Comparison of ENCODE assay signal across 11 mouse cellular contexts in genomic region chr7:133029496-133030047, GRCm38 (mm10).
"Had no signal": no experiment of that assay in that cellular context is flagged by ENCODE, and none has a peak within 500 bp of the region (broad histone marks: within the 10 kb centered on the region; RNA-seq: fewer than 3 reads in every experiment).

No protein-coding gene starts in this region.

- H3K36me3 ChIP-seq: limb, embryonic 13.5 days; midbrain, embryonic 13.5 days; neural tube, embryonic 15.5 days had no signal

- H3K9me3 ChIP-seq: limb, embryonic 13.5 days; midbrain, embryonic 13.5 days; neural tube, embryonic 15.5 days had no signal

- H3K27me3 ChIP-seq: limb, embryonic 13.5 days; midbrain, embryonic 13.5 days; neural tube, embryonic 15.5 days had no signal

- H3K9ac ChIP-seq: limb, embryonic 13.5 days; liver, embryonic 14.5 days; midbrain, embryonic 13.5 days; neural tube, embryonic 15.5 days had no signal

- ATAC-seq: midbrain, embryonic 13.5 days had no signal

- H3K4me2 ChIP-seq: limb, embryonic 13.5 days; midbrain, embryonic 13.5 days; neural tube, embryonic 15.5 days had no signal

- H3K4me3 ChIP-seq: limb, embryonic 13.5 days; midbrain, embryonic 13.5 days; neural tube, embryonic 15.5 days had no signal

- DNase-seq: kidney, postnatal 10 days; left cerebral cortex, postnatal 4 days; lung, adult 18-20 months; right cerebral cortex, adult 18-20 months; right cerebral cortex, postnatal 25 days; thymus, adult 18-20 months; thymus, postnatal 25 days had no signal

- H3K27ac ChIP-seq: limb, embryonic 13.5 days; liver, embryonic 14.5 days; midbrain, embryonic 13.5 days; neural tube, embryonic 15.5 days had no signal
